Mouse (Mus musculus) embryonic facial prominence, embryonic 10.5 days (tissue): ENCODE results near the gene Scp2. TPM values are rescaled to one million over a fixed set of nuclear protein-coding genes. Genes with fewer than 3 reads are reported as not detected.
"Not testable (repeated sequence)": the region's sequence is repeated elsewhere in the genome, so short reads cannot be mapped to it uniquely, and the experiment has no call there.

Experiments
- DNase-seq: peaks from one replicate; pipeline ENCODE4 v3.0.0-alpha.2; 2017; ENCODE audit warnings: low spot score
- H3K27ac ChIP-seq: fragments of 300-500 bp; sonication (generic); replicated peaks from 2 replicates; pipeline ENCODE4 v1.5.1; 2016; ENCODE audit warnings: mild to moderate bottlenecking
- H3K27me3 ChIP-seq: fragments of 300-500 bp; sonication (generic); replicated peaks from 2 replicates; pipeline ENCODE4 v1.6.1; 2016; ENCODE audit warnings: low read depth, mild to moderate bottlenecking; ENCODE audit not compliant: poor library complexity, severe bottlenecking
- H3K36me3 ChIP-seq: fragments of 300-500 bp; sonication (generic); replicated peaks from 2 replicates; pipeline ENCODE4 v1.6.1; 2016; ENCODE audit warnings: mild to moderate bottlenecking, moderate library complexity
- H3K4me1 ChIP-seq: fragments of 300-500 bp; sonication (generic); 2 replicates; pipeline ENCODE4 v1.6.1; 2016
- H3K4me3 ChIP-seq: fragments of 300-500 bp; sonication (generic); 2 replicates; pipeline ENCODE4 v1.5.1; 2016; ENCODE audit warnings: mild to moderate bottlenecking, moderate library complexity
- H3K9me3 ChIP-seq: fragments of 300-500 bp; sonication (generic); 2 replicates; pipeline ENCODE4 v1.6.1; 2016; ENCODE audit warnings: mild to moderate bottlenecking
- WGBS: fragments of 180-500 bp; shearing (Covaris S2); methylation state at CpG from one replicate; pipeline ENCODE4 v1.1.7; 2016; 5-methylcytosine and 5-hydroxymethylcytosine counted together
- polyA plus RNA-seq: library from polyadenylated mRNA; unstranded; fragments of >200 nt; fragmentation: Nextera tagmentation; extraction: Ambion mirVana; gene quantifications from 2 replicates; pipeline ENCODE4 v1.2.1, GENCODE M21; 2016

The Scp2 gene
- polyA plus RNA-seq, 1 experiment from 2014 or later: 163 TPM

DNA sequence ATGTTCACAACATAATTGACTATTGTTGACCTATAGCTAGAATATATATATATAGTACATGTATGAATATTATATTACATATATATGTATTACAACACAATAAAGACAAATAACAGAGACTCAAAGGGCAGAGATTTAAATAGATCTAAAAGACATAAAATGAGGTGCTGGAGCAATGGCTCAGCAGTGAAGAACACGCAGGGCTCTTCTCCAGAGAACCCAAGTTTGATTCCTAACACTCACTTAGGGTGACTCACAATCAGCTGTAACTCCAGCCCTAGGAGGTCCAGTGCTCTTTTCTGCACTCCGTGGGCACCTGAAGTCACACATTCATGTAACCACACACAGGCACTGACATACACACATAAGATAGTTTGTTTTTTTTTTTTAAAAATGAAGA, 60.8 kb downstream of the Scp2 start:
- no peak overlapping the region for H3K4me3 ChIP-seq
- 93% methylated on average over 2 of the region's 2 CpGs for WGBS
- peaks cover 14% of the 10 kb centered on the region for H3K4me1 ChIP-seq
- H3K9me3 ChIP-seq: no peaks in the 10 kb centered on the region
- H3K36me3 ChIP-seq: no peaks in the 10 kb centered on the region; the same call in 1 of the 2 replicates
- no peaks in the 10 kb centered on the region for H3K27me3 ChIP-seq
- no peak for DNase-seq
- no peak overlapping the region for H3K27ac ChIP-seq

DNA sequence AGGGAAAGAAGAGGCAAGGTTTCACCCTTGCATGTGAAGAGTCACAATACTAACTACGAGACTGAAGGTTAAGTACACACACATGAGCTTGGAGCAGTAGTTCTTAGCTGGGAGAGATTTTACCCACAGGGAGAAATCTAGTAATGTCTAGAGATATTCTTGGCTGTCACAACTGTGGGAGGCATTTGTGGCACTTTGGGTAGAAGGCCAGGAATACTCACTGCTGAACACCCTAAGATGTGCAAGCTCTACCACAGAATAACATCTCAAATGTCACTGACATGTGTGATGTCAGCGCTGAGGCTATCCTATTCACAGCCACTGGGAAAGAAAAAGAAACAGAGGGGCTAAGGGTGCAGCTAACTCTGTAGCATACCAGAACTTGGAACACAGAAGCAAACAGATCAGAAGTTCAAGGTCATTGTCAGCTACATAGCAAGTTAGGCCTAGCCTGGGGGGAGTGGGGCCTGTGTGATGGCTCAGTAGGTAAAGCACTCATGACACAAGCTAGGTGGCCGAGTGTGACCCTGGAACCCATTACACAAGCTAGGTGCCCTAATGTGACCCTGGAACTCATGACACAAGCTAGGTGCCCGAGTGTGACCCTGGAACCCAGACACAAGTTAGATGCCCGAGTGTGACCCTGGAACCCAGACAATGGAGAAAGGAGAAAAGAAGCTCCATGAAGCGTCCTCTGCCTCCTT, 61.6 kb downstream of the Scp2 start:
- 76% methylated on average over 6 of the region's 6 CpGs for WGBS
- no peak for DNase-seq
- peaks cover 3% of the 10 kb centered on the region; the same call in 1 of the 2 replicates for H3K36me3 ChIP-seq
- no peak overlapping the region for H3K4me3 ChIP-seq
- H3K9me3 ChIP-seq: no peaks in the 10 kb centered on the region
- no peak overlapping the region for H3K27ac ChIP-seq
- no peaks in the 10 kb centered on the region for H3K27me3 ChIP-seq
- peaks cover 14% of the 10 kb centered on the region for H3K4me1 ChIP-seq

DNA sequence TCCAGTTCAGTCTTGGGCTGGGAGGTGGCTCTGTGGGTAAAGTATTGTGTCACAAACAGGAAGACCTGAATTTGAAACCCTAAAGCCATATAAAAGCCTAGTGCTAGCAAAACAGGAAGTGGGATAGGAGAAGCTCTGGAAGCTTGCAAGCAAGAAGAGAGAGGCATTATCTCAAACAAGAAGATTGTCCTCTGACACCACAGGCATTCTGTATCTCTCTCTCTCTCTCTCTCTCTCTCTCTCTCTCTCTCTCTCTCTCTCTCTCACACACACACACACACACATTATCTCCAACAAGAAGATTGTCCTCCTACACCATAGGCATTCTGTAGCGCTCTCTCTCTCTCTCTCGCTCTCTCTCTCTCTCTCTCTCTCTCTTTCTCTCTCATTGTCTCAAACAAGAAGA, 62.4 kb downstream of the Scp2 start:
- Histone ChIP-seq H3K4me3 (no peak overlapping the region), H3K27me3 (no peaks in the 10 kb centered on the region), H3K36me3 (peaks cover 3% of the 10 kb centered on the region; the same call in 1 of the 2 replicates), H3K27ac (no peak overlapping the region), H3K4me1 (peaks cover 14% of the 10 kb centered on the region), H3K9me3 (no peaks in the 10 kb centered on the region)
- no peak for DNase-seq
- 89% methylated on average over 2 of the region's 2 CpGs for WGBS

DNA sequence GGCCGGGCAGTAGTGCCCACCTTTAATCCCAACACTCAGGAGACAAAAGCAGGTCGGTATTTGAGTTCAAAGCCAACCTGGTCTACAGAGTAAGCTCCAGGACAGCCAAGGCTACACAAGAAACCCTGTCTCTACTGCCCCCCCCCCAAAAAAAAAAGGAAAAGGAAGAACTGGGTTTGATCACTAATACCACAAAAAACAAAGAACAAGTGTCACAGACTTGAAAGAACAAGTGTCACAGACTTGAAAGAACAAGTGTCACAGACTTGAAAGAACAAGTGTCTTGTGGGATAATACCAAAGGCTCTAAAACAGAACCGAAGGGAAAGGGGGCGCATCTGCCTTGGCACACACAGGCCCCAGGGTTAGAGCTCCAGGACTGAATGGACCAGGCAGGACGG, 63.9 kb downstream of the Scp2 start:
- WGBS: 81% methylated on average over 5 of the region's 5 CpGs
- Histone ChIP-seq H3K4me3 (no peak overlapping the region), H3K36me3 (peaks cover 3% of the 10 kb centered on the region; the same call in 1 of the 2 replicates), H3K27ac (peak overlapping the region; percentile 35; the same call in 1 of the 2 replicates), H3K9me3 (no peaks in the 10 kb centered on the region), H3K27me3 (no peaks in the 10 kb centered on the region), H3K4me1 (peaks cover 14% of the 10 kb centered on the region)
- DNase-seq: no peak

DNA sequence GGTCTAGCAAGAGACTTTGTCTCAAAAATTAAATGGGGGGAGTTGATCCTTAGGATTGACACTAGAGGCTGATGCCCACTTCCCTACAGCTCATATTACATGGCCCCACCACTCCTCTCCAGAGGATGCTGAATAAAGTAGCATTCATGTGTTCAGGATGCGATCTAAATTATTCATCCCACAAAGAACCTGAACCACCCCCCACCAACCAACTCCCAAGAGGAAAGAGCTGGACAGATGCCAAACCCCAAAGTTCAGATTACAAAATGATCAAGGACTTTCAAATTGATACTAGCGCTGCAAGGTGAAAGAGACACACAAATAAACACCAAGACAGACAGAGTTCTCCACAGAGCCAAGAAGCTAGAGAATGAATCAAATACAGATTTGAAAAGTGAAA, 65.0 kb downstream of the Scp2 start:
- peak; percentile 31 for DNase-seq
- no peaks in the 10 kb centered on the region for H3K9me3 ChIP-seq
- H3K36me3 ChIP-seq: peaks cover 3% of the 10 kb centered on the region; the same call in 1 of the 2 replicates
- WGBS: 70% methylated on average over 2 of the region's 2 CpGs
- H3K27me3 ChIP-seq: no peaks in the 10 kb centered on the region
- peak overlapping the region; percentile 51; the same call in 1 of the 2 replicates for H3K27ac ChIP-seq
- H3K4me3 ChIP-seq: no peak overlapping the region
- H3K4me1 ChIP-seq: peaks cover 14% of the 10 kb centered on the region

- H3K27ac ChIP-seq, H3K36me3 ChIP-seq, H3K9me3 ChIP-seq, DNase-seq, H3K4me3 ChIP-seq, H3K27me3 ChIP-seq: not testable (repeated sequence)
- 85% methylated on average over 15 of the region's 15 CpGs for WGBS
- H3K4me1 ChIP-seq: peaks cover 14% of the 10 kb centered on the region
Observed at GRCm38 (mm10) chr4:108079191-108079590, 65.6 kb downstream of the Scp2 start.

- Histone ChIP-seq H3K36me3 (0 out of 2 replicates have a peak, but pooled peaks cover 3% of the 10 kb centered on the region), H3K4me3 (no peak overlapping the region), H3K27me3 (no peaks in the 10 kb centered on the region), H3K4me1 (peaks cover 13% of the 10 kb centered on the region), H3K27ac (no peak overlapping the region), H3K9me3 (no peaks in the 10 kb centered on the region)
- 83% methylated on average over 3 of the region's 3 CpGs for WGBS
- DNase-seq: no peak
Observed at GRCm38 (mm10) chr4:108077224-108077955, 67.4 kb downstream of the Scp2 start.

GRCm38 (mm10) chr4:108074204-108074823, 70.5 kb downstream of the Scp2 start:
- WGBS: 88% methylated on average over 3 of the region's 3 CpGs
- DNase-seq: no peak
- H3K27ac ChIP-seq: no peak overlapping the region
- peaks cover 11% of the 10 kb centered on the region for H3K4me1 ChIP-seq
- 0 out of 2 replicates have a peak, but pooled peaks cover 3% of the 10 kb centered on the region for H3K36me3 ChIP-seq
- no peaks in the 10 kb centered on the region for H3K9me3 ChIP-seq
- no peak overlapping the region for H3K4me3 ChIP-seq
- no peaks in the 10 kb centered on the region for H3K27me3 ChIP-seq

GRCm38 (mm10) chr4:108072086-108072485, 72.7 kb downstream of the Scp2 start:
- H3K27me3 ChIP-seq: no peaks in the 10 kb centered on the region
- H3K27ac ChIP-seq: no peak overlapping the region
- no peak overlapping the region for H3K4me3 ChIP-seq
- no peaks in the 10 kb centered on the region for H3K9me3 ChIP-seq
- H3K4me1 ChIP-seq: peaks cover 10% of the 10 kb centered on the region
- WGBS: 98% methylated on average over 3 of the region's 3 CpGs
- DNase-seq: no peak
- H3K36me3 ChIP-seq: peaks cover 15% of the 10 kb centered on the region

- WGBS: 2% methylated on average over 26 of the region's 26 CpGs
Observed at GRCm38 (mm10) chr4:108071235-108071901, 73.4 kb downstream of the Scp2 start.

DNA sequence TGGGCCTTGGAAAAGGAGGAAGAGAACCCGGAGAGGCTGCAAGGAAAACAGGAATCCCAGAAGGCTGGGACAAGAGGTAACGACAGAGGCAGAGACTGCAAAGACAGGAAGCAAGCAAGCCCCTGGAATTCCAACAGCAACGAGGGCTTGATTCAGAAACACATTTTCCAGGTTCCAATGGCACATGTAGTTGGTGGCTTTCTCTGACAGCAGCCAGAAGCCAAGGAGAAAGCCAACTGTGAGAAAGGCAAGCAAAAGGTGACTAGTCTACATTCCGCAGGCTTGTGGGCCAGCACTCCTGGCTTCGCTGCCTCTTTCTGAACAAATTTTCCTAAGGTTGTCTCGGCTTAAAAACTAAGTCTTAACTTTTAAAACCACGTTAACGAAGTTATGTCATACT, 74.1 kb downstream of the Scp2 start:
- 11% methylated on average over 8 of the region's 8 CpGs for WGBS
- DNase-seq: no peak

More at GRCm38 (mm10) chr4:108071235-108071901, 73.4 kb downstream of the Scp2 start:
- Histone ChIP-seq H3K36me3 (peaks cover 18% of the 10 kb centered on the region), H3K4me1 (peaks cover 10% of the 10 kb centered on the region), H3K9me3 (no peaks in the 10 kb centered on the region), H3K27ac (peak overlapping the region; percentile 59), H3K4me3 (peak overlapping the region; percentile 67), H3K27me3 (no peaks in the 10 kb centered on the region)
- DNase-seq: peak; percentile 97

DNA sequence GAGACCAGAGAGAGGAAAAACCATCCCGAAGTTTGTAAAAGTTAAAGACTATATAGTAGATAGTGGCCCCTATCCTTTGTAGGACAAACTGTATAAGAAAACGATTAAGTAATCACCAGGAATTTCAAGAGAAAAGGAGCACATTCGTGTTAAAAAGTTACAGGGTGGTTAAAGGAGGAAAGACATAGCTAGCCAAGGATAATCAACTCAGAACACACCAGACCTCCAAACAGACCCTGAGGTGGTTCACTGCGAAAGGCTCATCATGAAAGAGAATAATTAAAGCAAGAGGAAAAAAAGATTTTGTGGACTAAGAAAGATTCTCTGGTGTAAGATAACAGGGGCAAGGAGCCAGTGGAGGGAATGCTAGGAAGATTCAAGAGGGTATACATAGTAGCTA, 74.5 kb downstream of the Scp2 start:
- Histone ChIP-seq H3K4me3 (peak overlapping the region; percentile 67), H3K36me3 (peaks cover 29% of the 10 kb centered on the region), H3K27ac (peak overlapping the region; percentile 59), H3K9me3 (no peaks in the 10 kb centered on the region), H3K27me3 (no peaks in the 10 kb centered on the region), H3K4me1 (peaks cover 10% of the 10 kb centered on the region)
- 71% methylated on average over 4 of the region's 4 CpGs for WGBS
- DNase-seq: no peak

More for the DNA sequence above, 74.1 kb downstream of the Scp2 start:
- Histone ChIP-seq H3K9me3 (no peaks in the 10 kb centered on the region), H3K4me1 (peaks cover 10% of the 10 kb centered on the region), H3K36me3 (peaks cover 25% of the 10 kb centered on the region), H3K27me3 (no peaks in the 10 kb centered on the region), H3K27ac (peak overlapping the region; percentile 59), H3K4me3 (peak overlapping the region; percentile 67)
